Mouse (Mus musculus): ENCODE results near the gene Trim80.

Trim80 gene

DNA sequence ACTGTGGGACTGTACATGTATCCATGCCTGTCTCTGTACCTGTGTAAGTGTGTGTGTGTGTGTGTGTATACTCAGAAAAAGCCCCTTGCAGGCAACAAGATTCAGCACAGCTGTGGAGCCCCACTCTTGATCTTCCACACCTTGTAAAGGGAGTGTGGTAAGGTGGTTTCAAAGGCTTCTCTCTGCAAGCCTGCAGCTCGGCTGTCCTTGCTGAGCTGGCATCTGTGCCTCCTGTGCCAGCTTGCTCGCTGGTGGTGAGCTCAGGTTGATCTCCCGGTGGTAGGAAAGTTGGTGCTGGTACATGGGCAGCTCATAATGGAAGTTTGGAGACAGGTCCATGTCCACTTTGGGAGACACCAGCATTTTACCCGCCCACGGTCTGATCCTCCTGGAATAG lies 21.5 kb downstream of the Trim80 start:
- in situ Hi-C loops (cut with MboI, MseI): no loop called here

DNA sequence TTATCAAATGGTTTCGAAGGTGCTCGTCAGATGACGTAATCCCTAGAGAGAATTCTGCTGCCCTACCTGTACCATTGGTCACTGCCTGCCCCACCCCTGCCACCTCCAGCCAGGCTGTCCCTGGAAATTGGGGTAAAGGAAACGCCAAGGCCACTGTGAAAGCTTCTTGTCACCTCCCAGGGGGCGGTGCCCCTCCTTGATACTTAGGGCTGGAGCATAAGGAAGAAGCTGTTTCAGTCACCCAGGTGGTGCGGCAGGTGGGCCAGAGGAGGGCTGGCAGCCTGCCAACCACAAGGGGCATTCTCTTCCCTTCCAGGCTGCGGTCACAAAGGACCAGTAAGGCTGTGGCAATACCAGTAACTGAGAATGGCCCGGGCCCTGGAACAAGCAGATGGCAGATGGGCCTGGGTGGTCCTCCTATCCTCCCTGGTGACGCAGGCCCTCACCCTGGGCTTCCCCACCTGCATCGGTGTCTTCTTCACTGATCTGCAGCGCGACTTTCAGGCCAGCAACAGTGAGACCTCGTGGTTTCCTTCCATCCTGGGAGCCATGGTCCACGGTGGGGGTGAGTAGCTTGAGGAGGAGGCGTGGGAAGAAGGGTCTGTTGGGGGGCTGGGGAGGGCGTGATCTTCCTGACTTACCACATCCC lies 22.0 kb downstream of the Trim80 start, which contains the start of gene Slc16a5:
Gene Slc16a5, plus strand, starts transcription at position 232 of the 649 bp plus-strand sequence.
- in situ Hi-C loops (cut with MboI, MseI): no loop called here

DNA sequence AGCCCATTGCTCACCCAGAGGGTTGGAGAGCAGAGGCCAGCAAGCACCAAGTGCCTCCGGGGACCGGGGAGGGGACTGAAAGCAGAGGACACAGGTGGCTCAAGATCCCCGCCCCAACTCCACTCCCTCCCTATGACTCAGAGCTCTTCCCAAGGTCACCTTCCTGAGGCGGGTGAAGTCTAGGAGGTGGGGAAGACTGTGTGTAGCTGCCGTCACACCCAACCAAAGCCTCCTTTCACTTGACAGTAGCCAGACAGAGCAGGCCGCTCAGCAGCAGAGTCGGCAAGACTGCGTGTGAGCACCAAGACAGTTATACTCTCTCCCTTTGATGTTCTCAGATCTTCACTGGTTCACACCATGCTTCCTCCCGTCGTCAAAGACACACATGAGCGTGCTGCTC lies 23.1 kb downstream of the Trim80 start:
- in situ Hi-C loops (cut with MboI, MseI): no loop called here

DNA sequence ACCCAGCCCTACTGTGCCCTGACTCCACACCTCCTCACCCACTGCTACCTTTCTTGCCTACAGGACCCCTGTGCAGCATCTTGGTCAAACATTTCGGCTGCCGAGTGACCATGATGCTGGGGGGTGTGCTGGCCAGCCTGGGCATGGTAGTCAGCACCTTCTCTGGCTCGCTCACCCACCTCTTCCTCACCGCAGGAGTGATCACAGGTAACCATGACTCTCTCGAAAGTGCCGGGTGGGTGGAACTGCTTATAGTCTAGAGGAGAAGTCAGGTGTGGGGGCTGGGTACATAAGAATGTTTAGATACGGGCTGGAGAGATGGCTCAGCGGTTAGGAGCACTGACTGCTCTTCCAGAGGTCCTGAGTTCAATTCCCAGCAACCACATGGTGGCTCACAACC lies 24.5 kb downstream of the Trim80 start:
- in situ Hi-C loops (cut with MboI, MseI): no loop called here

DNA sequence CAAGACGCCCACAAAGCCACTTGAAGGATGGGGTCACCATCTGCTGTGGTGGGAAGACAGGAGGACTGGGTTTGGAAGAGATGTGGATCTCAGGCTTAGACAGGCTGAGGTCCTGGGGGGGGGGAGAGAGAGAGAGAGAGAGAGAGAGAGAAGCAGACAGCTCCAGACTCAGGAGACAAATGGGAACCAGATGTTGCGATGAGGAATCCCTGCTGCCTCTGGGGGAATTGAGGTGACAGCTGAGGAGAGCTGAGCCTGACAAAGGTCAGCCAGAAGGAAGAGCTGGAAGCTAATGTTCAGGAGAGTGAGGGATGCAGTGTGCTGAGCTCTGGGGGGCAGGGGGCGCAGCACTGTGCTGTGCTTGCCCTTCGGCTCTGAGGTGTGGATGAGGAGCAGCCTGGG lies 26.9 kb downstream of the Trim80 start:
- in situ Hi-C loops (cut with MboI, MseI): no loop called here

DNA sequence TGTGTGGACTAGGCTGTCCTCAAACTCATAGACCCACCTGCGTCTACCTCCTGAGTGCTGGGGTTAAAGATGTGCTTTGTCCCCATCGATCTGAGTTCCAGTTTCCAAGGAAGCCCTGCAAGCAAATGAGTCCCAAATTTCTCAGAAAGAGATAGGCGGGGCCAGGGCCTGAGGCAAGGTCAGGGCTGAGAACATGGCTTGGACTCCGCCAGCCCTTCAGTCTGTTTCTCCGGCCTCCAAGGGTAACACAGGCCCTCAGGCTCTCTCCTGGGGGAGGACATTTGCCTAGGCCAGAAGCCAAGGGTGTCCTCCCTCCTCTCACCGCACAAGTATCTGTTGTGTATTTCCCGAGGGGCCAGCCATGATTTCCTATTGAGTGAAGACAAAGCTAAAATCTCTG lies 31.8 kb downstream of the Trim80 start:
- in situ Hi-C loops (cut with MboI, MseI): loop anchor here (5.0 to 10.0 kb wide), 2 partner anchors 47 to 115 kb away; partner anchors contain the start of gene Kctd2

DNA sequence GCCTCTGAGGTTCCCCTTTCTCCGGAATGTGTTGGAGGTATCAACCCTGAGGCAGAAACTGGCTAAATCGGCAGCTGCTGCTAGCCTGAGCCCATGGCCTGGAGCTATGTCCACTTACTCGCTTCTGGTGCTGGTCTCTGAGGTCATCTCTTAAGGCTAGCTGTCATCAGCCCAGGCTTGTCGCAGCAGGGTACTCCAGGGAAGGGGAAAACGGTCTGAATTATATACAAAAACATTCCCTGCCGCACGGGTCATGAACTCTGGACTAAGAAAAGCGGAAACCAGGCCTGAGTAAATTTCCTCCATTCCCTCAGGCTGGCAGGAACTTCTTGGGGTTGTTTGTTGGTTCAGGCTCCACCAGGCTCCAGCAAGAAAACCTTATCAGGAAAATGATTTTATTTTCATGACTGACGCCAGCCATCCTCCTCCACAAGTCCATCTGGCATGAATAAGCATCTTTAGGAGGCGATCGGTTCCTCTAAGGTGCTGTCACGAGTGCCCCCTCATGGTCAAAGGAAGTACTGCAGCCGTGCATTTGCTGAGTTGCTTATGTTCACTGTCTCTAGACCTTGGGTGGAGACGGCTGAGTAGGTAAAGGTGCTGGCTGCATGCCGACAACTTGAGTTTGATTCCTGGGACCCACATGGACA lies 33.4 kb downstream of the Trim80 start:
- in situ Hi-C loops (cut with MboI, MseI): loop anchor here (5.0 to 10.0 kb wide), 2 partner anchors 49 to 116 kb away; partner anchors contain the start of gene Kctd2

DNA sequence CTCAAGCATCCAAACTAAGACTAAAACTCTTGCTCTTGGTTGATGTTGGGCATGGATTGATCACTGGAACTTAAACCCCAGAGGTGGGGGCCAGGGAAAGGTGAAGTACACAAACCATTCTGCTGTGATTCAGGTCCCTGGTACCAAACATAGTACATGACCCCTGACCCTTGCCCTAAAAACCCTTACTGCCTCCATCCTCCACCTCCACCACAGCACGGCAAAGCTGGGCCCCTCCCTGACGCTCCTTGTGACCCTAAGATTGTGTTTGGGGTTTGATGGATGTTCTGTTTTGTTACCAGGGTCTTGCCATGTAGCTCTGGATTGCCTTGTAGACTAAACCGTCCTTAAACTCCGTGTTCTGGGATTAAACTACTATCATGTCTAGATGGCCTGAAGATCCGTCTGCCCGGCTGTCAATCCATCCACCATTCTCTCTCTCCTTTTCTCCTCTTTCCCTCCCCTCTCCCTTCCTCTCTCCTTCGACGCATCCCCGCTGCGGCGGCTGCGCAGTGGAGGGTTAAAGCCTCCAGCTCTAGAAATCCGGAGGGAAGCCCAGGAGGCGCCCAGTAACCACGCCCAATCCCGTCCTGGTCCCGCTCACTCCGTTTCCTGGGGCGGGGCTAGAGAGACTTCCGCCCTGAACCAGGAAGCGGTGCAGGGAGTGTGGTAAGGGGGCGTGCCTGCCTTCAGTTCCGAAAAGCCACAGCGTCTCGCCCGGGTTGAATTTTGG lies 34.8 kb downstream of the Trim80 start, which contains the start of gene Armc7:
Gene Armc7, plus strand, starts transcription at position 643 of the 733 bp plus-strand sequence.
- in situ Hi-C loops (cut with MboI, MseI): loop anchor here (10.0 kb wide), 1 partner anchor 50 kb away; the partner anchor contains the start of gene Kctd2

DNA sequence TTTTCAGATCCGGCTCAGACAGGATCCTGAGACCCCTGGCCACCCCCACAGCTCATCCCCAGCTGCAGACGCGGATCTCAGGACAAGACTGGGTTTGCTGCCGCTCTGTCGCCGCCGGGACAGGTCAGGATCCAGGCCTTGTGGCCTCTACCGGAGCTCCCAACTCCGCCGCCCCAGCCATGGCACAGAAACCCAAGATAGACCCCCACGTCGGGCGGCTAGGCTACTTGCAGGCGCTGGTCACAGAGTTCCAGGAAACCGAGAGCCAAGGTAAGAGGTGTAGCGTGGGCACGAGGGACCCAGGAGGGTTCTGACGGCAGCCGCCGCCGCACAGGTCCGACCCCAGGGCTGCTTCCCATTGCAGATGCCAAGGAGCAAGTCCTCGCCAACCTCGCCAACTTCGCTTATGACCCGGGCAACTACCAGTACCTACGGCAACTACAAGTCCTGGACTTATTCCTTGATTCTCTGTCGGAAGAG lies 35.5 kb downstream of the Trim80 start:
- in situ Hi-C loops (cut with MboI, MseI): loop anchor here (10.0 kb wide), 1 partner anchor 51 kb away; the partner anchor contains the start of gene Kctd2

DNA sequence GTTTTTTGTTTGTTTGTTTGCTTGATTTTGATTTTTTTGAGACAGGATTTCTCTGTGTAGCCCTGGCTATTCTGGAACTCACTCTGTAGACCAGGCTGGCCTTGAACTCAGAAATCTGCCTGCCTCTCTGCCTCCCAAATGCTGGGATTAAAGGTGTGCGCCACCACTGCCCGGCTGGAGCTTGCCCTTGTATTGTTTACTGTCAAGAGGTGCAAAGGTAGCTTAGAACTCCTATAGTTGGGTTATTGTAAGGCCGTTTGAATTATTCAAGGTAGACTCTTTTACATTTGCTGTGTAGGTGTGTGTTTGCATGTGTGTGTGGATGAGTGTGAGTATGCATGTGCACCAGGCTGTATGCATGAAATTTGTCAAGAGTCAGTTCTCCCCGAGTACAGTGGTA lies 36.3 kb downstream of the Trim80 start:
- in situ Hi-C loops (cut with MboI, MseI): loop anchor here (10.0 kb wide), 1 partner anchor 52 kb away; the partner anchor contains the start of gene Kctd2

DNA sequence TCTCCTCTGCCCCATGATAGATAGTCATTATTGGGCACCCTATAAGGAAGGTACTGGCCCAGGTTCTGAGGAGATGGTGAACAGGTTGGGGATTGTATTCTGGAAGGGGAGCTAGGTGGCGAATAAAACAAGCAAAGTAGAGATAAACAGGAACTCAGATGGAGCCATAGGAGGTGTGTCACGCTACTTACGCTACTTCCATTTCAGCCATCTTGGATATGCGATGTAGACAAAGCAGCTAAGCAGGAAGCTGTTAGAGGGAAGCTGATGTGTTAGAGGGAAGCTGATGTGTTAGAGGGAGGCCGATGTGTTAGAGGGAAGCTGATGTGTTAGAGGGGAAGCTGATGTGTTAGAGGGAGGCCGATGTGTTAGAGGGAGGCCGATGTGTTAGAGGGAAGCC lies 37.0 kb downstream of the Trim80 start:
- in situ Hi-C loops (cut with MboI, MseI): loop anchor here (10.0 kb wide), 1 partner anchor 53 kb away; the partner anchor contains the start of gene Kctd2

DNA sequence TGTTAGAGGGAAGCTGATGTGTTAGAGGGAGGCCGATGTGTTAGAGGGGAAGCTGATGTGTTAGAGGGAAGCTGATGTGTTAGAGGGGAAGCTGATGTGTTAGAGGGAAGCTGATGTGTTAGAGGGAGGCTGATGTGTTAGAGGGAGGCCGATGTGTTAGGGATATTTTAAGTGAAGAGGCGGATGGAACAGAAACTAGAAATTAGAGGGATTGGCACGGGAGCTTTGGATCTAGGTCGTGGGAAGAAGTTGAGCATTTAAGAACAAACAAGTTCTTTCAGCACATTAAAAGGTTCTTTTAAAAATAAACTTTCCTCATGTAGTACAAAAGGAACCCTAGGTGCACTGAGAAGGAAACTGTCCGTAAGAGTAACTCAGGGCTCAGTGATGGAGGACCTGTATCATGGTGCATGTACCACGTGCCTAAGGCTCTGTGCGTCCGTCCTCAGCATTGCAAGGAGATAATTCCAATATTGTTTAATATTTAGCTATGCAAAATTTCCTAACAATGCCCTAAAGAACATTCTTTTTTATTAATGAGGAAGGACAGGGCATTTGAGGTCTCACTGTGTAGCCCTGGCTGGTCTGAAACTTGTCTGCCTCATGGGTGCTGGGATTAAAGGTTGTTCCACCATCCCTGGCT lies 38.1 kb downstream of the Trim80 start:
- in situ Hi-C loops (cut with MboI, MseI): loop anchor here (10.0 kb wide), 1 partner anchor 54 kb away; the partner anchor contains the start of gene Kctd2

DNA sequence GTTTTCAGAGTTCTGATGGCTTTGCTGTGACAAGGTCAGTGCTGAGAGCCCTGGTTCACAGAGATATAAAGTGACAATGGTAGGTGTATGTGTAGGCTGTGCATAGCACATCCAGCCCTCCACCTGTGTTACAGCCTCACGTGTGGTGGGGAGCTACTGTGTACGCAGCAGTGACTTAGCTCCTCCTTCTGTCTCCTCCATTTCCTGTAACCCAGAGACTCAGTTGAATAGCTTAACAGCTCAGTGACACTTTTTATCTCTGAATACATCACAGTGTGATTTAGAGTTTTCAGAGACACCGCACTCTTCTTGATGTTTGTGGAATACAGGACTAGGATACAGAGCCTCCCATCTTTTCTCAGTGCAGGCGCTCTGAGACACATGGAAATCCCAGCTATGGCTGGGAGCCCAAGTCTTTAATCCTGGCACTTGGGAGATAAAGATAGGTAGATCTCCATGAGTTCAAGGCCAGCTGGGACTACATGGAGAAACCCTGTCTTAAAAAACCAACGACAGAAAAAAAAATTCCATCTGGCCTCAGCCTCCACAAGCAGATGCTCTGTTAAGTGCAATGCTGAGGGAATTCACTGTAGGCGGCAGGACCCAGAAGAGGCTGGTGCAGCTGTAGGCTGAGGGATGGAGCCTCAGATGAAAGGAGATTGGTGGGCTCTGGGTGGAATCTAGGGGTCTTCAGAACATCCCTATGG lies 41.4 kb downstream of the Trim80 start:
- in situ Hi-C loops (cut with MboI, MseI): no loop called here

DNA sequence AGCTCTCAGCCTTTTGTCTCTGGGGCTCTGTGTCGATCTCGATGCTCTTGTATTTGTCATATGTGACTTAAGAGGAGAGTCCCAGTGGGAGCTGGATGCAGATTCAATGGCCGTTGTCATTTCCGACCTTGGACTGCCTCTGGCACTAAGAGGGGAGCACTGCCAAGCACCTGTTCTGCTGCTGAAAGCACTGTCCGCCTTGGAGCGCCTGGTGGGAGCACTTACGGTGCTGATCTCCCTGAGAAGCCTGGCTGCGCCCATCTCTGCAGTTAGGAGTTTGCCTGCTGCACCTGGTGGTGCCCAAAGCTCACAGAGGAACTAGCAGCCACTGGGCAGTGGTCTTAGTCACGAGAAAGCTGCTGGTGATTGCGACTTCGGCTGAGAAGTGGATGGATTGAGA lies 42.9 kb downstream of the Trim80 start:
- in situ Hi-C loops (cut with MboI, MseI): no loop called here

DNA sequence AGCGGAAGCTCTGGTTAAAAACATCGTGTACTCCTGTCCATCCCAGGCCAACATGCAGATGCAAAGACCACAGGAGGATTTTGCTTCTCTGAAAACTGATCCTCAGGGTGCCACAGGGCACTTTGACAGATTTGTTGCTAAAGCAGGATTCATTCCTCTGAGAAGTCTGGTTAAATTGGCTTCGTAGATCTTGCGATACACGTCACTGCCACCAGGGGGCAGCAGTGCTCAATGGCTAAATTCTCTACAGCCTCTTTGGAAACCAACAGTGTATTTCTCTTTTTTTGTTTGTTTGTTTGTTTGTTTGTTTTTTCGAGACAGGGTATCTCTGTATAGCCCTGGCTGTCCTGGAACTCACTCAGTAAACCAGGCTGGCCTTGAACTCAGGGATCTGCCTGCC lies 43.4 kb downstream of the Trim80 start:
- in situ Hi-C loops (cut with MboI, MseI): no loop called here

DNA sequence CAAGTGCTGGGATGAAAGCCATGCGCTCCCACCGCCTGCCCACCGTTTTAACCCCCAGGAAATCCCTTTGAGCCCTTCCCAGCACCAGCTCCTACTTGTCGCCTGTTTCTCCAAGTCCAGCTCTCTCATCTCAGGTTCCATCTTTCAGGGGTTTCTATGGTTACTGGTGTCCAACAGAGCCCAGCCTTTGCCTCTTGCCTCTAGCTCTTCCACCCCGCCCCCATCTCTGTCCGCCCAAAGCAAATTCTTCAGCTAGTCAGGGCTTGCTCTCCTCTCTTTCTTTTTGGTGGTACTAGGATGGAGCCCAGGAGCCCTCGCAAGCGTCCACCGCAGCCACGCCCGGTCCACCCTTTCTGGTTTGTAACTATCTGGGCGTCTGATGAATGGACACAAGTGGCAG lies 44.8 kb downstream of the Trim80 start:
- in situ Hi-C loops (cut with MboI, MseI): no loop called here

DNA sequence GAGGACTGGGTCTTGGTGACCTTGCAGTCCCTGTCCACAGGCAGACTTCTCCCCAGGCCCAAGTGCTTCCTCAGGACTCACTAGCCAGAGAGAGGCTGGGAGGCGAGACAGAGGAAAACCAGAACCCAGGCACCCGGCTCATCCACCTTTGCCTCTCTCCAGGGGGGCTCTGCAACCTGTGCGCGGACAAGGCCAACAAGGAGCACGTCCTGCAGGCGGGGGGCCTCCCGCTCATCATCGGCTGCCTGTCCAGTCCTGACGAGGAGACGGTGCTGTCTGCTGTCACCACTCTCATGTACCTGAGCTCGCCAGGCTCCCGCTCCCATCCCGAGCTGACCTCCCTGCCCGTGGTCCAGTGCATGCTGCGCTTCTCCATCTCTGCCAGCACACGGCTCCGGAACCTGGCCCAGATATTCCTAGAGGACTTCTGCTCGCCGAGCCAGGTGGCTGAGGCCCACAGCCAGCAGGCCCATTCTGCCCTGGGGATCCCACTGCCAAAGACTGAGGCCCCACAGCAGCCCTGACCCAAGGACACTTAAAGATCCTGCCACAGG lies 48.3 kb downstream of the Trim80 start:
- in situ Hi-C loops (cut with MboI, MseI): no loop called here

DNA sequence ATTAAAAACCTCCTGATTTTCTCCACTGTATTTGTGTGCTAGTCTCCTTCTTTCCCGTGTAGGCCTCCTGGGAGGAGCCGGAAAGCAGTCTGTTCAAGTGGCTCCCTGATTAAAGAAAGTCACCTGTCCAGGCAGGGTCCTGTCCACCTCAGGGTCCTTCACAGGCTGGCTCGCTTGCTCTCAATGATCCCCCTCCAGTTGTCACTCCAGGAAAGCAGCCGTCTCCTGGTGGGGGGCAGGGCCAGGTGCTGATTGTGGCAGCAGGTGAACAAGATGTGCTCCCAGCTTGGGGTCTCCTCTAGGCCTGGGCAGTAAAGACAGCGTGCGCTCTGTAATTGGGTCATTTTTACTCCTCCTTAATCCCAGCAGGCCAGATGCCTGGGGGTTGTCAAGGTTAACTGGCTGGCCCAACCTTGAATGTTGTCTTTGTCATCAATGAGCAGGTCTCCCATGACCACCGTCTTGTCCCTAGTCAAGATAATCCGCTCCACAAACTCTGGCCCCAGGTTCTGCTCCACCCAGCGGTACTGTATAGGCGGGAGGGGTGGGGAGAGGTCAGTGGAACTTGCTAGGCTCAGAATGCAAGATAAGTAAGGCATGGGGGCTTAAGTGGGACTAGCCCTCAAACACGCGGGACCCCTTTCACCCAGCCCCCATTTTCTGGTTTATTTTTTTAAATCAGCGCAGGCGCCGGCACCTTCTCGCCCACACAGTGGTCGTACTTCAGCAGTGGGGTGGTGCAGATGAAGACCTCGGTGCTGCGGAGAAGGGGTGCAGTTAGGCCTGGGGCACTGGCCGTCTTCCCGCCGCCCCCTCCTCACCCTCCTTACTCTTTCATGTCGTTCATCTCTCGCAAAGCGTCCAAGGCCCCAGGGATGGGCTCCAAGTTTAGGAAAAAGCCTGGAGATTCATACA lies 50.4 kb downstream of the Trim80 start:
- in situ Hi-C loops (cut with MboI, MseI): no loop called here

DNA sequence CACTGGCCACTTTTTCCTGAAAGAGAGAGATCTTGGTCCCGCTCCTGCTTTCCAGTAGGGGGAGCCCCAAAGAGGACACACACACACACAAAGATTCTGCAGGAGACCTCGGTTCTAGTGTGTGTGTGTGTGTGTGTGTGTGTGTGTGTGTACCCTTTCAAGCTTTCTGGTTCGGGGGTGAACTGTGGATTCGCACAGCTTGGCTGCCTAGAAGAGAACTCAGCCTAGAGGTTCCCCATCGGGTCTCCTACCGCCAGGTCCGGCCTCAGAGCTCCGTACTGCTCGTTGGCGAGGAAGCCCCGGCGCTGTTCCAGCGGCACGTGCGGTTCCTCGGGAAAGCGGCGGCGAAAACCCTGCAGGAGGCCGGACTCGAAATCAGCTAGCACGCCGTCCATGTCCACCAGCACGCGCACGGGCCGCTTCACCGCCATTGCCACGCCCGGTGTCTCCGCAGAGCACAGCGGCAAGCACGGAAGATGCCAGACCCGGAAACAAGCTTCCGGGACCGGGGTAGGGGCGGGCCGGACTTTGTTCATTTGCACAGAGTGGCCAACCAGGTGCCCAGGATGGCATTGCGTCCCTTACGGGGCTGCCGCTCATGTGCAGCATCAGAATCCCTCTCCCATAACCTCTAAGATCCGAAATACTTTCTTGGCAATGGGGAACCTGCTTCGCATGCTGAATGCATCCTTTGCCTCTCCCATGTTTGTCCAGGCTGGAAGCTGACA lies 51.2 kb downstream of the Trim80 start, which contains the start of gene Nt5c:
Gene Nt5c, minus strand, starts transcription at position 507 of the 728 bp plus-strand sequence.
- in situ Hi-C loops (cut with MboI, MseI): no loop called here

All from T-helper 1 cell (primary cell).